Mouse (Mus musculus) midbrain, embryonic 12.5 days (tissue): ENCODE results near the gene Il2rb. TPM values are rescaled to one million over a fixed set of nuclear protein-coding genes. Genes with fewer than 3 reads are reported as not detected.

Experiments used
- ATAC-seq: fragments of 200-750 bp; cut with Nextera tagmentation; 2 replicates; pipeline ENCODE4 v1.8.0; 2017; ENCODE audit warnings: low read depth, moderate TSS enrichment, moderate library complexity; ENCODE audit not compliant: low FRiP score
- H3K27ac ChIP-seq: fragments of 300-500 bp; sonication (generic); replicated peaks from 2 replicates; pipeline ENCODE4 v1.5.1; 2016; ENCODE audit warnings: mild to moderate bottlenecking
- H3K27me3 ChIP-seq: fragments of 300-500 bp; sonication (generic); 2 replicates; pipeline ENCODE4 v1.6.1; 2016; ENCODE audit warnings: mild to moderate bottlenecking
- H3K36me3 ChIP-seq: fragments of 300-500 bp; sonication (generic); 2 replicates; pipeline ENCODE4 v1.6.1; 2016
- H3K4me1 ChIP-seq: fragments of 300-500 bp; sonication (generic); 2 replicates; pipeline ENCODE4 v1.6.1; 2016
- H3K4me2 ChIP-seq: fragments of 300-500 bp; sonication (generic); replicated peaks from 2 replicates; pipeline ENCODE4 v1.6.1; 2016; ENCODE audit warnings: mild to moderate bottlenecking, moderate library complexity
- H3K4me3 ChIP-seq: fragments of 300-500 bp; sonication (generic); 2 replicates; pipeline ENCODE4 v1.5.1; 2016; ENCODE audit warnings: mild to moderate bottlenecking
- H3K9ac ChIP-seq: fragments of 300-500 bp; sonication (generic); replicated peaks from 2 replicates; pipeline ENCODE4 v1.6.1; 2016; ENCODE audit warnings: mild to moderate bottlenecking, moderate library complexity
- H3K9me3 ChIP-seq: fragments of 300-500 bp; sonication (generic); 2 replicates; pipeline ENCODE4 v1.6.1; 2016; ENCODE audit warnings: mild to moderate bottlenecking
- WGBS: fragments of 180-500 bp; shearing (Covaris S2); methylation state at CpG from one replicate; pipeline ENCODE4 v1.1.7; 2016; 5-methylcytosine and 5-hydroxymethylcytosine counted together
- polyA plus RNA-seq: library from polyadenylated mRNA; unstranded; fragments of >200 nt; fragmentation: Nextera tagmentation; extraction: Ambion mirVana; gene quantifications from 2 replicates; pipeline ENCODE4 v1.2.1, GENCODE M21; 2016

Gene Il2rb
- polyA plus RNA-seq, 1 experiment from 2014 or later: not detected

GRCm38 (mm10) chr15:78493401-78494010 lies 1.6 kb downstream of the Il2rb start:
- Histone ChIP-seq H3K4me3 (no peak overlapping the region), H3K4me1 (no peaks in the 10 kb centered on the region), H3K36me3 (no peaks in the 10 kb centered on the region), H3K9me3 (no peaks in the 10 kb centered on the region), H3K9ac (no peak overlapping the region), H3K27ac (no peak overlapping the region), H3K4me2 (no peak overlapping the region), H3K27me3 (no peaks in the 10 kb centered on the region)
- no peak for ATAC-seq
- 82% methylated on average over 10 of the region's 10 CpGs for WGBS

GRCm38 (mm10) chr15:78491301-78491700 lies 3.8 kb downstream of the Il2rb start:
- Histone ChIP-seq H3K9me3 (no peaks in the 10 kb centered on the region), H3K4me2 (no peak overlapping the region), H3K4me3 (no peak overlapping the region), H3K27ac (no peak overlapping the region), H3K27me3 (0 out of 2 replicates have a peak, but pooled peaks cover 6% of the 10 kb centered on the region), H3K4me1 (no peaks in the 10 kb centered on the region), H3K9ac (no peak overlapping the region), H3K36me3 (no peaks in the 10 kb centered on the region)
- ATAC-seq: no peak
- 87% methylated on average over 3 of the region's 3 CpGs for WGBS

DNA sequence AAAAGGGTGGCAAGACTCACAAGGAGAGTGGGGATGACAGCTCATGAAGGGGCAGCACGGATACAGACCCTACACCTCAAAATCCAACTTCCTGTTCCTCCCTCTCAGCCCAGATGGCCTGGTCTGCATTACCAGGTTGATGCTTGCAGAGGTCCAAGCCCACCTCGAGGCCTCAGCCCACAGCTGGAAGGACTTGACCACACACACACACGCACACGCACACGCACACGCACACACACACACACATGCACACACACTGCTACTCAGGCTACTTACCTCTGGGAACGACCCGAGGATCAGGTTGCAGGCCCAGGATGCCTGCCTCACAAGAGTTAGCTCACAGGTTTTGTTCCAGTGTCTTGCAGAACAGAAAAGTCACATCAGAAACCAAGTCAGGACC lies 5.2 kb downstream of the Il2rb start:
- Histone ChIP-seq H3K4me2 (no peak overlapping the region), H3K27ac (no peak overlapping the region), H3K27me3 (0 out of 2 replicates have a peak, but pooled peaks cover 10% of the 10 kb centered on the region), H3K4me1 (no peaks in the 10 kb centered on the region), H3K9ac (no peak overlapping the region), H3K9me3 (no peaks in the 10 kb centered on the region), H3K36me3 (no peaks in the 10 kb centered on the region), H3K4me3 (no peak overlapping the region)
- 81% methylated on average over 8 of the region's 8 CpGs for WGBS
- ATAC-seq: no peak

DNA sequence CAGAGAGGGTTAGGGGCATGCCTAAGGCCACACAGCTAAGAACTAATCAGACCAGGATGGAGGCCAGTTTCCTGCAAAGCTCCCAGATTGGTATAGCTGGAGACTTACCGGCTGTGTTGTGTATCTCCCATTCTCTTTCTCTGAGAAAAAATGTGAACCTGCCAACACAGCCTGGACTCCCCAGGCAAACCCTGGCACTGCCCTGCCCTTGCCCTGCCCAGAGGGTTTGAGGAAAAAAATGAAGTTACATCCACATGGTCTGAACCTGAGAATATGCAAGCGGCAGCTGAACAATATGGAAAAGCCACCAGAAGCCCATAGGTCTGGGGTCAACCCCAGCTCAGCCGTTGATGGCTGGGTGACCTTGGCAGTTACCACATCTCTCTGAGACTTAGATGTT lies 5.8 kb downstream of the Il2rb start:
- Histone ChIP-seq H3K4me2 (no peak overlapping the region), H3K27ac (no peak overlapping the region), H3K4me1 (no peaks in the 10 kb centered on the region), H3K9ac (no peak overlapping the region), H3K9me3 (no peaks in the 10 kb centered on the region), H3K4me3 (no peak overlapping the region), H3K27me3 (0 out of 2 replicates have a peak, but pooled peaks cover 10% of the 10 kb centered on the region), H3K36me3 (no peaks in the 10 kb centered on the region)
- no peak for ATAC-seq
- WGBS: 85% methylated on average over 3 of the region's 3 CpGs

DNA sequence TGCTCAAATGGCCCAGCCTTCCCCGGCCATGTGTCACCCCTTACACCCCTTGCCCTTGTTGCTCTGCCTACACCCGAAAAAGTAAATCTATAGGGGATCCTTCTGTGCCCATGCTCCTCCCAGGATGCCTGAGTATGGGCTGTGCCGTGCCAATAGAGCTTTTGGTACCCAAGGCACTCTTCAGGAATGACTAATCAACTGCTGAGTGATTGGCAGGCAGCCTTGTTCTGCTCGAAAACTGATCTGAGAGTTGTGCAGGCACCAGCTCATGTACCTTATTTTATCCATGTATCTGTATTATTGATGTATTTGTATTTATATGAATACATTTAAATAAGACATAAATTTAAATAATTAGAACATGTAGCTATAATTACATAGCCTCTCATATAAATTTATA lies 8.0 kb downstream of the Il2rb start:
- Histone ChIP-seq H3K27me3 (0 out of 2 replicates have a peak, but pooled peaks cover 10% of the 10 kb centered on the region), H3K27ac (no peak overlapping the region), H3K4me2 (no peak overlapping the region), H3K4me1 (no peaks in the 10 kb centered on the region), H3K4me3 (no peak overlapping the region), H3K9me3 (no peaks in the 10 kb centered on the region), H3K9ac (no peak overlapping the region), H3K36me3 (no peaks in the 10 kb centered on the region)
- WGBS: 77% methylated on average over 4 of the region's 4 CpGs
- ATAC-seq: no peak

GRCm38 (mm10) chr15:78486564-78486963 lies 8.5 kb downstream of the Il2rb start:
- Histone ChIP-seq H3K4me1 (no peaks in the 10 kb centered on the region), H3K9ac (no peak overlapping the region), H3K27ac (no peak overlapping the region), H3K4me2 (no peak overlapping the region), H3K9me3 (no peaks in the 10 kb centered on the region), H3K36me3 (no peaks in the 10 kb centered on the region), H3K27me3 (0 out of 2 replicates have a peak, but pooled peaks cover 10% of the 10 kb centered on the region), H3K4me3 (no peak overlapping the region)
- no peak for ATAC-seq
- 100% methylated on average over 1 of the region's 1 CpGs for WGBS

DNA sequence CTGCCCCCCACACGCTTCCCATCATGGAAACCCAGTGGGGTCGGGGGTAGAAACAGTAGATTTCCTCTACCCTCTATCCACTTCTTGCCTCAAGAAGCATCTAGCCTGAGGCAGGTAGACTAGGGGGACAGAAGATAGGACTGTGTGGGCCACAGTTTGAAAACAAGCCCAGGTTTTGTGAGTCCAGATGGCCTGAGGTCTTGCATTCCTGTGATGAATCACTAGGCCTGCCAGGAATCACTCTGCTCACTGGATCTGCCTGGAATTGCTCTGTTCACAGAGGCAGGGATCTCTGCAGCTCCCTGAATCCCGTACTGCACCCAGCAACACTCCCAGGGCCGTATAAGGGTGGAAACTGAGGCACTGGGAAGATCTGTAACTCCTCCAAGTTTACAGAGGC lies 11.8 kb downstream of the Il2rb start:
- Histone ChIP-seq H3K27me3 (0 out of 2 replicates have a peak, but pooled peaks cover 10% of the 10 kb centered on the region), H3K9me3 (no peaks in the 10 kb centered on the region), H3K36me3 (no peaks in the 10 kb centered on the region), H3K27ac (no peak overlapping the region), H3K9ac (no peak overlapping the region), H3K4me3 (no peak overlapping the region), H3K4me1 (no peaks in the 10 kb centered on the region), H3K4me2 (no peak overlapping the region)
- 80% methylated on average over 4 of the region's 4 CpGs for WGBS
- ATAC-seq: no peak

- Histone ChIP-seq H3K9ac (no peak overlapping the region), H3K4me1 (no peaks in the 10 kb centered on the region), H3K36me3 (no peaks in the 10 kb centered on the region), H3K4me3 (no peak overlapping the region), H3K27ac (no peak overlapping the region), H3K4me2 (no peak overlapping the region), H3K9me3 (no peaks in the 10 kb centered on the region), H3K27me3 (0 out of 2 replicates have a peak, but pooled peaks cover 10% of the 10 kb centered on the region)
- ATAC-seq: no peak
- WGBS: 75% methylated on average over 3 of the region's 3 CpGs
These were observed 12.6 kb downstream of the Il2rb start for GRCm38 (mm10) chr15:78482518-78482917.

- Histone ChIP-seq H3K36me3 (no peaks in the 10 kb centered on the region), H3K27ac (no peak overlapping the region), H3K4me3 (no peak overlapping the region), H3K4me2 (no peak overlapping the region), H3K9ac (no peak overlapping the region), H3K9me3 (no peaks in the 10 kb centered on the region), H3K27me3 (peaks cover 6% of the 10 kb centered on the region; the same call in 1 of the 2 replicates), H3K4me1 (no peaks in the 10 kb centered on the region)
- no peak for ATAC-seq
- WGBS: 53% methylated on average over 9 of the region's 9 CpGs
These were observed 13.5 kb downstream of the Il2rb start for GRCm38 (mm10) chr15:78481448-78482000.

DNA sequence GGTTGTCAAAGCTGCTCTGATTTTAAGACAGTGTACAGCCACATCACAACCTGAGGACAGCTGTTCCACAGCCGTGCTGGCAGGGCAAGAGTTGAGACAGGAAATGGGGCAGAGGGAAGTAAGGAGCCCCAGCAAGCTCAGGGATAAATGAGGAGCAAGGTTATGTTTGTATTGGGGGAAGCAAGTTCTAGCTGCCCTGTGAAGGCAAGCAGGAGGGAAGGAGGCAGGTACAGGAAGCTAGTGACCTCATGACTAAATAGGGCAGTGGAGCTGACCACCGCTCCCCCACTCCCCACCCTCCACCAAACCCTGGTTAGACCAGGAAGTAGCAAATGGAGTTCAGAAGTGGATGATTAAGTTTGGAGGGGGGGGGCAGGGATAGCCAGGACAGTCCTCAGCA lies 14.1 kb downstream of the Il2rb start:
- Histone ChIP-seq H3K9ac (no peak overlapping the region), H3K4me3 (no peak overlapping the region), H3K27me3 (peaks cover under 1% of the 10 kb centered on the region; the same call in 1 of the 2 replicates), H3K4me2 (no peak overlapping the region), H3K4me1 (no peaks in the 10 kb centered on the region), H3K36me3 (no peaks in the 10 kb centered on the region), H3K27ac (no peak overlapping the region), H3K9me3 (no peaks in the 10 kb centered on the region)
- 84% methylated on average over 2 of the region's 2 CpGs for WGBS
- ATAC-seq: no peak

DNA sequence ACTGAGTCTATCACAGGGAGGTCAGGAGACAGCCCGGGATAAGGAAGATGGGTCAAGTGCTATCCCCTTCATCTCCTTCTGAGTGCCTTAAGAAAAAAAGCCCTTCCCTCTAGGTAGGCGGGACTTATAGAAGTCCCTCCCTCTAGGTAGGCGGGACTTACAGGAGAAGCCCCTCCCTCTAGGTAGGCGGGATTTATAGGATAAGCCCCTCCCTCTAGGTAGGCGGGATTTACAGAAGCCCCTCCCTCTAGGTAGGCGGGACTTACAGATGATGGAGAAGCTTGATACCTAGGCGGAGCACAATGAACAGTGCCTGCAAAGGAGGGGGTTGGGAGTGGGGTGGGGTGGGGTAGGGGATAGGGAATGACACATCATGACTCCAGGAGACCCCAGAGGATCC lies 15.0 kb downstream of the Il2rb start:
- no peaks in the 10 kb centered on the region for H3K4me1 ChIP-seq
- no peak for ATAC-seq
- WGBS: 72% methylated on average over 7 of the region's 7 CpGs

DNA sequence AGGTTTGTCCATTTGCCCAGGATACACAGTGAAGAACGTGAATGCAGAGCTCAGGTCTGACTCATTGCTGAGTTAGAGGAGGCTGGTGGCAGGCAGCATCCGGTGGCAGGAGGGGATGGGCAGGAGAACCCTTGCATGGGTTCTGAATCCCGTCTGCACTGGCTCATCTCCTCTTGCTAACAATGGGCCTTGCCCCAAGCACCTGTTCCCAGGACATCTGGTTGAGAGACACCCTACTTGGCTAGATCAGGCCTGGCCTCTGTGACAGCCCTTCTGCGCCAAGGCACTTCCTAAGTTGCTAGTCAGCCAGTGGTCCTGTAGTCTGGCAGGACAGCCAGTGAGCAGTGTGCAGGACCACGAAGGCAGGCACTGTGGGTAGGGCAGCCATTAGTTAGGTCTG lies 15.6 kb downstream of the Il2rb start:
- Histone ChIP-seq H3K36me3 (no peaks in the 10 kb centered on the region), H3K27me3 (peaks cover 4% of the 10 kb centered on the region), H3K9ac (no peak overlapping the region), H3K9me3 (no peaks in the 10 kb centered on the region), H3K4me3 (no peak overlapping the region), H3K4me2 (no peak overlapping the region), H3K4me1 (no peaks in the 10 kb centered on the region), H3K27ac (no peak overlapping the region)
- WGBS: 82% methylated on average over 5 of the region's 5 CpGs
- no peak for ATAC-seq

More for the DNA sequence above, 15.0 kb downstream of the Il2rb start:
- H3K27me3 ChIP-seq: peaks cover 4% of the 10 kb centered on the region
- H3K9me3 ChIP-seq: no peaks in the 10 kb centered on the region
- no peak overlapping the region for H3K9ac ChIP-seq
- H3K36me3 ChIP-seq: no peaks in the 10 kb centered on the region
- no peak overlapping the region for H3K27ac ChIP-seq
- H3K4me2 ChIP-seq: no peak overlapping the region
- no peak overlapping the region for H3K4me3 ChIP-seq
